Mouse (Mus musculus) cortical plate, adult 2 months (tissue): Measurements from ENCODE around the gene Rabep1.

Source experiments
- CTCF ChIP-seq: fragments of 200-500 bp; IDR thresholded peaks from 2 replicates; pipeline ENCODE4 v1.5.1; 2011; ENCODE audit warnings: mild to moderate bottlenecking, control low read depth, low read length; ENCODE audit not compliant: insufficient read depth; ENCODE audit errors: extremely low read depth
- POLR2A ChIP-seq: fragments of 200-500 bp; IDR thresholded peaks from 2 replicates; pipeline ENCODE4 v1.6.1; 2011; ENCODE audit warnings: mild to moderate bottlenecking, low read length, control low read depth; ENCODE audit not compliant: insufficient read depth; ENCODE audit errors: extremely low read depth

DNA sequence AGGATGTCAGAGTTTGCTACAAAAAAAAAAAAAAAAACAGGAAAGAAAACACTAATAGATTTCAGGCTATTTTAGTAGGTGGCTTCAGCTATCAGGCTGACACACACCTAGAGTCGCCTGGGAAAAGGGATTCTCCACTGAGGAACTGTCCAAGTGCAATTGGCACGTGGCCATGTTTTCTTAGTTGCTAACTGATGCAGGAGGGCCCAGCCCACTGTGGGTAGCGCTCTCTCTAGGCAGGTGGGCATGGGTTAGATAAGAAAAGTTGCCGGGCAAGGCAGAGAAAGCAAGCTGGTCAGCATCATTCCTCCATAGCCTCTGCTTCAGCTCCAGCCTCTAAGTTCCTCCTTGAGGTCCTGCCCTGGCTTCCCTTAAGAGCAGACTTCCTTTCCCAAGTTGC is 27.8 kb upstream of the Rabep1 start:
- TF ChIP-seq CTCF: no peak
- no peak for TF ChIP-seq POLR2A
